ENCODE assay signal across 8 mouse cellular contexts in the genomic region with DNA sequence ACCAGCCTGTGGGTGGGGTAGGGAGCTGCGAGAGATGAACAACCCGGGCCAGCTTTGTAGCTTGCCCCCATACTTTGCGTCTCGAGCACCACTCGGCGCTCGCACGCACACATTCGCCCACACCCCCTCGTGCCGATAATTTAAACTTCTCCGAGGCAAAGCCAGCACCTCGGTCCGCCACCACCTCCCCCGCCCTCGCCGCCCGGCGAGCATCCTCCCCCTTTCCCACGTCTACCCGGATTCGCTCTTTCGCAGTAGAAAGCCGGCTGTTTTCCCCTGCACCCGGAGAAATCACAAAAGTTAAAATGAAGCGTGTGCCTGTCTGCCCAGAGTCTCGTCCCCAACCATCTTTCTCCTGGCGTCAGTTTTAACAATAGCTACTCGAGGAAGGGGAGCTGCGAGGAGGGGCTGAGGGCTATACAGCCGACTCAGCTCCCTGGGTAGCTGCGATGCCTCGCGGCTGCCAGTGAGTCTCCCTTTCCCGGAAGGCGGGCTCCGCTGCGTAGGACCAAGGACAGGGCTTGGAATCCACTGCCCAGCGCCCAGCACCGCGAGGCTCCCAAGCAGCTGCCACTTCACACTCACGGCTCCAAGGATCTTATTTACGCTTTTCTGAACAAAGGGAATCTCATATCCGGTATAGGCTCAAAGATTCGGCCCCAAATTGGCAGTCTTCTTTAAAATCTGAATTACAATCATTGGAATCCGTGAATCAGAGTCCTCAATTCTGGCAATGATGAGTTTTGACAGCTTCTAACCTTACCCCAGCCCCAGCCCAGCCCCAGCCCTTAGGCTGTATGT. TPM values are rescaled to one million over a fixed set of nuclear protein-coding genes. Genes with fewer than 3 reads are reported as not detected.
DNase-seq lines count a peak whose midpoint lies in the region; ATAC-seq lines count a peak whose summit lies in the region.

No protein-coding gene starts in this region.

- H3K27me3 ChIP-seq in heart, embryonic 11.5 days (ENCODE audit: control insufficient read depth, insufficient read depth, low read length) = peaks cover 49% of the 10 kb centered on the region
- H3K27me3 ChIP-seq in embryonic facial prominence, embryonic 11.5 days (ENCODE audit: control insufficient read depth, insufficient read depth, low read length) = peaks cover 37% of the 10 kb centered on the region
- H3K27me3 ChIP-seq in hindbrain, embryonic 13.5 days = no peaks in the 10 kb centered on the region
- peaks cover 49% of the 10 kb centered on the region for H3K27me3 ChIP-seq in lung, embryonic 16.5 days (ENCODE audit: control insufficient read depth, insufficient read depth, low read depth, low read length)

- H3K4me3 ChIP-seq in heart, embryonic 11.5 days (ENCODE audit: low read depth, low read length) = peak overlapping the region; percentile 43
- H3K4me3 ChIP-seq in embryonic facial prominence, embryonic 11.5 days (ENCODE audit: low read depth, low read length) = peak overlapping the region; percentile 37
- H3K4me3 ChIP-seq in hindbrain, embryonic 13.5 days = peak overlapping the region; percentile 81
- H3K4me3 ChIP-seq in lung, embryonic 16.5 days (ENCODE audit: low read length) = peak overlapping the region; percentile 61

- H3K36me3 ChIP-seq in heart, embryonic 11.5 days (ENCODE audit: control insufficient read depth, insufficient read depth, low read length) = no peaks in the 10 kb centered on the region
- no peaks in the 10 kb centered on the region for H3K36me3 ChIP-seq in embryonic facial prominence, embryonic 11.5 days (replicated peaks; ENCODE audit: control insufficient read depth, insufficient read depth, low read depth, low read length)
- H3K36me3 ChIP-seq in hindbrain, embryonic 13.5 days = no peaks in the 10 kb centered on the region
- no peaks in the 10 kb centered on the region for H3K36me3 ChIP-seq in lung, embryonic 16.5 days (ENCODE audit: control insufficient read depth, insufficient read depth, low read length)

- peaks cover 9% of the 10 kb centered on the region; the same call in 1 of the 2 replicates for H3K4me1 ChIP-seq in heart, embryonic 11.5 days (ENCODE audit: control insufficient read depth, insufficient read depth, low read length)
- H3K4me1 ChIP-seq in embryonic facial prominence, embryonic 11.5 days (ENCODE audit: control insufficient read depth, insufficient read depth, low read length) = no peaks in the 10 kb centered on the region
- peaks cover 33% of the 10 kb centered on the region for H3K4me1 ChIP-seq in hindbrain, embryonic 13.5 days (replicated peaks)
- peaks cover 29% of the 10 kb centered on the region for H3K4me1 ChIP-seq in lung, embryonic 16.5 days (replicated peaks; ENCODE audit: control insufficient read depth, insufficient read depth, low read length)

- WGBS in heart, embryonic 11.5 days (ENCODE audit: insufficient replicate concordance) = under 1% methylated on average over 46 of the region's 46 CpGs
- 0% methylated on average over 46 of the region's 46 CpGs for WGBS in embryonic facial prominence, embryonic 11.5 days
- WGBS in hindbrain, embryonic 13.5 days = under 1% methylated on average over 46 of the region's 46 CpGs
- under 1% methylated on average over 46 of the region's 46 CpGs for WGBS in lung, embryonic 16.5 days

- peak overlapping the region; percentile 79 for H3K4me2 ChIP-seq in heart, embryonic 11.5 days
- peak overlapping the region; percentile 65 for H3K4me2 ChIP-seq in embryonic facial prominence, embryonic 11.5 days (ENCODE audit: low read depth, low read length)
- H3K4me2 ChIP-seq in hindbrain, embryonic 13.5 days = peak overlapping the region; percentile 94
- H3K4me2 ChIP-seq in lung, embryonic 16.5 days (ENCODE audit: low read depth, low read length) = peak overlapping the region; percentile 74

- H3K27ac ChIP-seq in heart, embryonic 11.5 days (ENCODE audit: low read depth, low read length) = no peak overlapping the region
- H3K27ac ChIP-seq in embryonic facial prominence, embryonic 11.5 days (replicated peaks; ENCODE audit: low read depth, low read length) = no peak overlapping the region
- peak overlapping the region; percentile 97 for H3K27ac ChIP-seq in hindbrain, embryonic 13.5 days
- H3K27ac ChIP-seq in lung, embryonic 16.5 days (ENCODE audit: low read length) = no peak overlapping the region

- no peaks in the 10 kb centered on the region for H3K9me3 ChIP-seq in heart, embryonic 11.5 days (replicated peaks; ENCODE audit: control insufficient read depth, low read length)
- no peaks in the 10 kb centered on the region for H3K9me3 ChIP-seq in embryonic facial prominence, embryonic 11.5 days (replicated peaks; ENCODE audit: control insufficient read depth, low read length)
- no peaks in the 10 kb centered on the region for H3K9me3 ChIP-seq in hindbrain, embryonic 13.5 days
- no peaks in the 10 kb centered on the region for H3K9me3 ChIP-seq in lung, embryonic 16.5 days (ENCODE audit: control insufficient read depth, low read length)

- no peak for ATAC-seq in heart, embryonic 11.5 days (replicated peaks; ENCODE audit: insufficient number of reproducible peaks, low FRiP score, low TSS enrichment)
- no peak for ATAC-seq in embryonic facial prominence, embryonic 11.5 days (replicated peaks; ENCODE audit: insufficient number of reproducible peaks, low FRiP score, low TSS enrichment, low read depth)
- peak; percentile 11 for ATAC-seq in hindbrain, embryonic 13.5 days (ENCODE audit: low FRiP score)
- ATAC-seq in lung, embryonic 16.5 days (ENCODE audit: low read depth) = peak; percentile 36; the same call in 1 of the 2 replicates

- no peak overlapping the region for H3K9ac ChIP-seq in heart, embryonic 11.5 days (ENCODE audit: low read depth, low read length)
- peak overlapping the region; percentile 43 for H3K9ac ChIP-seq in embryonic facial prominence, embryonic 11.5 days (replicated peaks; ENCODE audit: low read length)
- H3K9ac ChIP-seq in hindbrain, embryonic 13.5 days = peak overlapping the region; percentile 95
- H3K9ac ChIP-seq in lung, embryonic 16.5 days (ENCODE audit: low read length) = no peak overlapping the region

- no peak for DNase-seq in heart, adult 9 months (ENCODE audit: low spot score in 2 of 2)
- peak; percentile 70 for DNase-seq in R1 (ENCODE audit: low read depth, low spot score)
- DNase-seq in embryonic facial prominence, embryonic 11.5 days (ENCODE audit: low spot score) = peak; percentile 73
- peak; percentile 65 for DNase-seq in right cerebral cortex, postnatal 25 days
- no peak for DNase-seq in adipocyte (ENCODE audit: low spot score)

RNA-seq across cellular contexts. Expression of gene Elavl2, which starts 25.8 kb away (rescaled TPM):
- 2.3 and 2.5 TPM in 2 replicates for polyA plus RNA-seq in heart, embryonic 11.5 days (2014; fragmentation: Nextera tagmentation; extraction: Ambion mirVana)
- polyA plus RNA-seq in embryonic facial prominence, embryonic 11.5 days (2014; fragmentation: Nextera tagmentation; extraction: Ambion mirVana) = 25.9 and 28.8 TPM in 2 replicates
- polyA plus RNA-seq in hindbrain, embryonic 13.5 days (2015; fragmentation: Nextera tagmentation; extraction: Ambion mirVana) = 154 and 159 TPM in 2 replicates
- 3.1 and 3.2 TPM in 2 replicates for polyA plus RNA-seq in lung, embryonic 16.5 days (2015; fragmentation: Nextera tagmentation; extraction: Ambion mirVana)

Comparison
In these comparisons a context has a peak if more than half of its experiments do, and no peak if none do; other contexts are left out.
1. ATAC-seq: peak in hindbrain, embryonic 13.5 days (single experiment) and lung, embryonic 16.5 days (single experiment); none in heart, embryonic 11.5 days (single experiment) and embryonic facial prominence, embryonic 11.5 days (single experiment).
2. H3K9ac ChIP-seq: peak in embryonic facial prominence, embryonic 11.5 days (single experiment) and hindbrain, embryonic 13.5 days (single experiment); none in heart, embryonic 11.5 days (single experiment) and lung, embryonic 16.5 days (single experiment).
3. DNase-seq: peak in R1 (single experiment), embryonic facial prominence, embryonic 11.5 days (single experiment) and right cerebral cortex, postnatal 25 days (single experiment); none in heart, adult 9 months (0 of 2) and adipocyte (single experiment).
4. Peak in every context shown above with its lines, with median percentiles within 50 percentile points of each other: H3K4me2 ChIP-seq and H3K4me3 ChIP-seq.